Mouse (Mus musculus): ENCODE data around the gene Ypel1. TPM values are rescaled to one million over a fixed set of nuclear protein-coding genes. Genes with fewer than 3 reads are reported as not detected.
A peak's percentile ranks its signal among the peaks of the same experiment; 100 is the strongest.

The Ypel1 gene
- polyA plus RNA-seq (2012; rRNA removed): 0.23 and 0.27 TPM in 2 replicates

DNA sequence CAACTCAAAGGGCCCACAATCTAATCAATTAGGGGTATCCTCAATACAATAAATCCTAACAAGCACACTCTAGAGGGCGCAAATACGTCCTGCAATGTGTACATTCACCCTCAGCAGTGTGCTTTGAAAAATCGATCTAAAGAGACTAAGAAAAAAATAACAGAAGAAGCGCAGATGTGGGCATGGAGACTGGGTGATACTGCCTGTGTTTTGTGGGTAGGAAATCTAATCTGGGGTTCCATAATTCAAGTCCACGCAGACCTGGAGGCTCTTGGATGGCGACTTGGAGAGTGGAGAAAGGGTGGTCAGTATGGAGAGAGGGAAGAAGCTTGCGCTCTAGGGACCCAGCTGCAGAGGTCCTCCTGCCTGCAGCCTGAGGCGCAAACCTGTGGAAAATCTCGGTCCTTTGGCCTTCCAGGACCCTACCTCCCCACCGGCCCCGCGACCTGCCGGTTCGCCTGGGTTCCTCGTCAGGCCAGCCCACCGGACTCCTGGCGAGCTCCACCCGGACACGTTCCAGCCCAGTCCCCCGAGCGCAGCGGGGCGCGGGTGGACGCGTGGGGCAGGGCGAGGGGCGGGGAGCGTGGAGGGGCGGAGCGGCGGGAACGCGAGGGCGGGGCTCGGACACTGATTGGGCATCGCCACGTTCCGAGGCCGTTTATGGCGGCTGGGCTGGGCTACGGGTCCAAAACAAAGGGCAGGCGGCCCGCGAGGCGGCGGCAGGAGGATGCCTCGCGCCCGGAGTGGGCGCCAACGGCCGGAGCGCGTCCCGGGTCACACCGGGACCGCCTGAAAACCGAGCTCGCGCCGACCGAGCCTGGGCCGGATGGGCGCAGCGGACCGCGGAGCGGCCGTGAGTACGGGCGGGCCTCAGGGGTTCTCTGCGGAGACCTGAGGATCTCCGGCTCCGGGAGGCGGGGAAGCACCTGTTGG, at the start of gene Ypel1:
TSS of gene Ypel1 (plus strand) at position 186 of the 933 bp plus-strand sequence.
- under 1% methylated on average over 76 of the region's 76 CpGs for WGBS
- DNase-seq (ENCODE audit: low read depth, low spot score): peak; percentile 35

DNA sequence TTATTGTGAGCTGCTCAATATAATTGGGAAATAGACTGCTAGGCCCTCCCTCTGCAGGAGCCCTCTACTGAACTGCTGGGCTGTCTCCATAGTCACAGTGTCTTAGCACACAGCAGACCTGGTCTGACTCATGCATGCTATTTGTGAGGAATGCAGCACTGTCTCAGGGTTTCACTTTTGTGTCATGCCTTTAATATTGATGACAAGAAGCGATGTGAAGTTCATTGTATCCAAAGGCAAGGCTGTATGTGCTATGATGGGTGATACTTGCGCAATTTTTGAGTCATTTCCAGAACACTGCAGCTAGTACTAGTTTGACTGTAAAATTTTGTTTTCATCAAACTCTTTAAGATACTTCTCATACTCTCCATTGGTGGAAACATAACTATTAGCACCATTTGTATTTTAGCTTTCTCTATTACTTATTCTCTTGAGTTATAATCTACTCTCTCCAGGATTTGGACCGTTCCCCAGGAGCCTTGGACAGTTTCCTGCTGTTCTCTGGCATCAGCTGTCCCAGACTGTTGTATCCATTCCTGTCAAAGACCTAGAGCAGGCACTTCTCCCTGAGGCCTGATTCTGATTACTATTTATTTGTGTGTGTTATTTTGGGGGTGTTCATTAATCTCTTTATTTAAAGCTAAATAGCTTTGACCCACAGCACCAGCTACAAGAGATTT, 44.9 kb upstream of the Ypel1 start:
- WGBS: 81% methylated on average over 3 of the region's 3 CpGs
- DNase-seq (ENCODE audit: low read depth, low spot score): no peak

DNA sequence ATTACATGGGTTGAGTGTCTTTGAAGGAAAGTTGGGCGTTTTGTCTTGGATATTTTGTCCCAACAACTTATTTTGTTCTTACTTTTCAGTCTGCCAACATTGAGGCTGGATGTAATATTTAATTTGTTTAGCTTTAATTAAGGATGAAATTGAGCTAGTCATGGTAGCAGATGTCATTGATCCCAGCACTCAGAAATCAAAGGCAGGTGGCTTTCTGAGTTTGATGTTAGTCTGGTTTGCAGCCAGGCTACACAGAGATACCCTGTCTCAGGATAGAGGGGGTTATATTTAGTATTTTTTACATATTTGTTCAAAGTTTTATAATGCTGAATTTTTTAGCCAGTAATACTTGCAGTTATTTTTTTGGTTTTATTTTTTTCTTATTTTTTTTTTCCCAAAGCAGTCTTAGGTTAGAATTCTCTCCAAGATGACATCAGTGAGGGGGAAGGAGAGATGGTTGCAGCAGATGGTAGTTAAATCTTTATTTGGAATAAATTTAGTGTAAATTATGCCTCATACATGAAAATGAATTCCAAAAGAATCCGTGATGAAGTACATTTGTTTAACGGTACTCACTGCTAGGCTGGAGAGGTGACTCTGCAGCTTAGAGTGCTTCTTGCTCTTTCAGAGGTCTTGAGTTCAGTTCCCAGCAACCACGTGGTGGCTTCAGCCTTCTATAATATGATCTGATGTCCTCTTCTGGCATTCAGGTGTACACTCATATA, 39.4 kb upstream of the Ypel1 start:
- 81% methylated on average over 4 of the region's 4 CpGs for WGBS
- DNase-seq (ENCODE audit: low read depth, low spot score): no peak

DNA sequence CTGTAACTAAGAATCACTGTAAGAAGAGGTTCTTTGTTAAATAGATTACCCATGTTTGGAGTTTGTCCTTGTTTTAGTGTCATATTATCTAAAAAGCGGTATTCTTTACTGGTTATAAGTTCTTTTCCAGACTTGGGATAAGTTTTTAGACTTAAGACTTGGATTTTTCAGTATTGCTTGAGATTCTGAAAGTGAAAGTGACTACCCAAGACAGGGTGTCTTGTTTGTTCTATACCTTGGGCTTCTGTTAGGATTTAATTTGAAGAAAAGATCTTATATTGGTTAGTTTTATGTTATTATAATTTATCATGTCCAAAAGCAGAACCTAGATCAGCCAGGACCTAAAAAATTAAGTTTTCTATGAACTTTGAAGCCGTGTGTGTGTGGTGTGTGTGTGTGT, 35.7 kb upstream of the Ypel1 start:
- WGBS: 97% methylated on average over 2 of the region's 2 CpGs
- no peak for DNase-seq (ENCODE audit: low read depth, low spot score)

DNA sequence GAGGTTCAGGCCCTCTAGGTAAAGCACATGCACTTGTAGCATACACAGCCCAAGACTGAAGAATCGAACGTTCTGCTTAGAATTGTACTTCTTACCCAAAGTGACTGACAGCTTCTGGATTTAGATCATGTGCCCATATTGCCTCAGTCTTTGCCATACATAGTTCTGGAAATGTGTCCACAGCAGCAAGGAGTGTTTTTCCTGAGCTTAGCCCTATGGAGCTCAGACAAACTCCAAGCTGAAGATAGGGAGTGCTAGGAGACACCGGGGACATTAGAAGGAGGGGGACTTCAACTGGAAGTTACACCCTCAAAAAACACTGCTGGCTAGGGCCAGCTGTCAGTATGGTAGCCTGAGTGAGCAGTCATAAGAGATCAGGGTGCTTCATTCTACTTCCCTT, 28.8 kb upstream of the Ypel1 start:
- no peak for DNase-seq (ENCODE audit: low read depth, low spot score)
- 95% methylated on average over 3 of the region's 3 CpGs for WGBS

DNA sequence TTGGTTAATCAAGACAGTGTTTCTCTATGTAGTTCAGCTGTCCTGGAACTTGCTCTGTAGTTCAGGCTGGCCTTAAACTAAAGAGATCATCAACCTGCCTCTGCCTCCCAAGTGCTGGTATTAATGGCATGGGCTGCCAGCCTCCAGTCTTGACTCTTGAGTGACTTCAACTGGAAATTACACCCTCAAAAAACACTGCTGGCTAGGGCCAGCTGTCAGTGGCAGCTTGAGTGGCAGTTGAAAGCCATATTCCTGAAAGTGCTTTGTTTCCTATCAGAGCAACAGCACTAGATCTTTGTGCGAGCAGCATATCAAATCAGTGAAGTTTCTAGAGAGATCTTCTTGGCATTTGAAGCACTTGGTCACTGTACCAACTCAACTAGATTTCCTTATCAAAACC, 28.1 kb upstream of the Ypel1 start:
- no peak for DNase-seq (ENCODE audit: low read depth, low spot score)

DNA sequence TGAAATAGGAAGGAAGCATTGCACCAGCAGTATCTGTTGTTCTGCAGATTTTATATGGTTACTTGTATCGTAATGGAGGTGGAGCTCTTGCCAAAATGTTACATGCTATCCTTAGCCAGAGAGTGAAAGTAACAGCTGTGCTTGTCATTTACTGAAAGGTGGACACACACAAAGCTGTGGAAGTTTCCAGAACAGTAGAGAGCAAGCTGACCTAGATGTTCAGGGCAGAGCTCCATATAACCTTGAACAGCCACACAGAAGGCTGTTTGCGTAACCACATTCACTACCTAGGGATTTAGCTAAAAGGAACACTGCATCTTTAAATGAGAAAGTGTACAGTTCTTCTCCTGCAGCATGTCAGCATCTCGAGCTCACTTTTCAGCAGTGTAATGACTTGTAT, 25.2 kb upstream of the Ypel1 start:
- DNase-seq (ENCODE audit: low read depth, low spot score): no peak
- WGBS: 69% methylated on average over 3 of the region's 3 CpGs

More for the DNA sequence above, 28.1 kb upstream of the Ypel1 start:
- WGBS: 96% methylated on average over 1 of the region's 1 CpGs

DNA sequence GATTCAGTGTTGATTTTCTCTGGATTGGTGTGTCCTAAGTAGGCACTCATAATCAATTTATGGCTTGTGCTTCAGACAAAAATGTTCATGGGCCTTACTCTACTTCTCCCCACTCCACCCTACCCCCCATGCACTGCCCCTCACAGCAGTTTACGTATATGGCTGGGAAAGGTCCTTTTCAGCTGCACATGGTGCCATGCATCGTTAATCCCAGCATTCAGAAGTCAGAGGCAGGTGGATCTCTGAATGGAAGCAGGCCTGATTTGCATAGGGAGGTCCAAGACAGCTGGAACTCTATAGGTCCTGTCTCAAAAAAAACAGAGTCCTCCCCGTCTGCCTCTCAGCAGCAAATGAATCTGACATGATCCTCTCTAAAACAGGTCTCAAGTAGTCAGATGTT, 24.2 kb upstream of the Ypel1 start:
- 82% methylated on average over 3 of the region's 3 CpGs for WGBS
- DNase-seq (ENCODE audit: low read depth, low spot score): no peak

DNA sequence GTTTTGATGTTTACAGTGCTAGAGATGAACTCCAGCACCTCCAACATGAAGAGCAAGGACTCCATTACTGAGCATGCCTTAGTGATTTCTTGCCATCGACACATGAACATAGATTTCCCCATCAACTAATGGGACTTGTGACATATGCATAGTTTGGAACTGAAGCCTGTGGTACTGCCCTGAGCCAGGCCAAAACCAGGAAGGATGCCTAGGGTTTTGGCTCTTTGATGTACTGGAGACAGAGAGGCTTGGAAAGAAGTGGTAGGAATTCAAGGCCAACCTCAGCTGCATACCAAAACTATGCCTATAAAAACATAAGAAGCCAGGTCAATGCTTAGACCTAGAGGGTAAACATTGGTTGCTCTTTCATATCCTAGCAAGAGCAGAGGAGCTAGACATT, 19.6 kb upstream of the Ypel1 start:
- 98% methylated on average over 1 of the region's 1 CpGs for WGBS

DNA sequence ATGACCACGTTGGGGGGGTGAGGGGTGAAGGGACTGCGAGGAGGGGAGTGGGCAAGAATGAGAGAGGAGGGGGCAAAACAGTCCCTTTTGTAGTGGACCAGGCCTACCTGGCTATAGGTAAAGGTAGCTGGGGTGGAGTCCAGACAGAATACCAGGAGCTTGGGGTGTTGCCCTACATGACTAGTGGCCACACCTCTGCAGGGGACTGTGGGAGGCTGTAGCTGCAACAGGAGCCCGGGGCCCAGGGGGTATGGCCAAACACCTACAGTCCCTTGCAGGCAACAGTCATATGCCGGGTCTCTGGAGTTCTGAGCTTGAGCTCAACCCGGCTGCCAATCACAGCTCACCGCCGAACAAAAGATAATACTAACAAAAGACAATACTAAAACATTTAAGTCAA, 17.4 kb upstream of the Ypel1 start:
- no peak for DNase-seq (ENCODE audit: low read depth, low spot score)
- 77% methylated on average over 7 of the region's 7 CpGs for WGBS

More for the DNA sequence above, 19.6 kb upstream of the Ypel1 start:
- no peak for DNase-seq (ENCODE audit: low read depth, low spot score)

DNA sequence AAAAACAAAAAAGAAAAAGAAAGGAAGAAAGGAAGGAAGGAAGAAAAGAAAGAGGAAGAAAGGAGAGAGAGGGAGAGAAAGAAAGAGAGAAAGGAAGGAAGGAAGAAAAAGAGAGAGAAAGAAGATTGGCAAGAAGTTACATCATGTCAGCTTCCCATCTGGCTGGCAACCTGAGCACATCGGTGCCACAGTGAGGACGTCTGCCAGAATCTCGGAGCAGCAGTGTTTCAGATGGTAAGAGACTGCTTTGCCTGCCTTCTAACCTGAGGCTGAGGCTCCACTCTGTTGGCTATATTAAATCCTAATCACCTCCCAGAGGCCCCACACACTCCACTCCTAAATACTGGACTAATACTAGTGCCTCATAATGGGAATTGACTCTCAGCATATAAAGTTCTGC, 15.6 kb upstream of the Ypel1 start:
- whole genome bisulfite sequencing: 63% methylated on average over 3 of the region's 3 CpGs

DNA sequence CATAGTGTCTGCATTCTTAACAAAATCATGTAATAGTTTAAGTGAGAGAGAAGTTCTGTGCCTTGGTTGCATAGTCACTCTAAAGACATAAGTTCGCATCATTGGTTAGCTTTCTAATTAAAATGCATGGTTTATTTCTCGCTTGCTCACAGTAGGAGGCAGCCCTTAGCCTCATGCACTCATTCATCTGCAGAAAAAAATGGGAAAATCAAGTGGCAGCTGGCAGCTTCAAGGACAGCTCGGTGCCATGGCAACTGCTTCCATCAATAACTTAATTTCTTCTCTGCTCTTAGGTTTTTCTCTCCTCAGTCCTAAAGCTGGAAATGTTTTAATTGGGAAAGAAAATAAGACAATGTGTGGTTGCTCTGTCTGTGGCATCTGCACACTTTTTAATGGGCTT, 13.9 kb upstream of the Ypel1 start:
- no peak for DNase-seq (ENCODE audit: low read depth, low spot score)
- WGBS: 81% methylated on average over 3 of the region's 3 CpGs

More for the DNA sequence above, 15.6 kb upstream of the Ypel1 start:
- DNase-seq (ENCODE audit: low read depth, low spot score): no peak

DNA sequence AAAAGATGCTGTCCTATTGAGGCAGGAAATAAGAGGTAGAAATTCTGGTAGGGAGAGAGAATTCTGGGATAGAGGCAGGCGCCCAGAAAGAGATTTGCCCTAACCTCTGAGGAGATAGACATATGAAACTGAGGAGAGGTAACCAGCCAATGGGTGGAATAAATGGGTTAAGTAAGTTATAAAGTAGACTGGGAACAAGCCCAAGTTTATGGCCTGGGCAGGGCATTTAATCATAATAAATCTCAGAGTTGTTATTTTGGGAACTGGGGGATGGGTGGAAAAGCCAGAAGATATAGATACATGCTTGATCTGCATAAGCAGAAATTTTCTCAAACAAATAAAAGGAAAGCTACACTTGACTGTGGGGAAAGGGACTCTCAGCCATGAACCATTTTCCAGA, 7.2 kb upstream of the Ypel1 start:
- WGBS: 5% methylated on average over 1 of the region's 1 CpGs
- DNase-seq (ENCODE audit: low read depth, low spot score): no peak

DNA sequence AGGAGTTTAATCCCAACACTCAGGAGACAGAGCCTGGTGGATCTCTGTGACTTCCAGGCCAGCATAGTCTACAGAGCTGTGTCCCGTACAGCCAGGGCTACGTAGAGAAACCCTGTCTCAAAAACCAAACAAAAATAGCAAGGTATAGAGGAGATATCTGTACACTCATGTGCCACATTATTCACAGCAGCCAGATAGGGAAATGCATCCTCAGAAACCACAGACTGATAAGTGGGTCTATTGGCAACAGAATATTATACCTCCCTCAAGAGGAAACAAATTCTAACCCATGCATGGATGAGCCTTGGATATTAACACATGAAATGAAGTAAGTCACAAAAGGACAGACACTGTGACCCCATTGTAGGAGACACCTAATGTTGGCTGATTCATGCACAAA, 1.9 kb upstream of the Ypel1 start:
- DNase-seq (ENCODE audit: low read depth, low spot score): no peak
- 86% methylated on average over 2 of the region's 2 CpGs for WGBS

DNA sequence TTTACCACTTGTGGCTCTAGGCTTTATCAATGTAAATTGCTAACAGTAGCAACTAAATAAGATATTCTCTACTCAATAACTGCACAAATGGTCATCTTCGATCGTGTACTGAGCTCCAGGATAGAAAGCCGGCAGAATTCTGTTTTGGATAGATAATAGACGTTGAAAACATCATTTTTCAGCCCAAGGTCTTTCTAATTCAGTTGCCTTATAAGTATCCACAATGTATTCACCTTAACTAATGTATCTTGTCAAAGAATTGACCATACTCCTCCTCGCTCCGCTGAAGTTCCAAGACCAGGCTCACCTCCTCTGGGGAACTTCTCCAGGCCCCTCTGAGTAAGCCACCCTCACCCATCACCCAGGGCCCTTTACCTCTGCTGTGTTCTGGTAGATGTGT, 1.2 kb downstream of the Ypel1 start:
- DNase-seq (ENCODE audit: low read depth, low spot score): no peak
- 39% methylated on average over 6 of the region's 6 CpGs for WGBS

DNA sequence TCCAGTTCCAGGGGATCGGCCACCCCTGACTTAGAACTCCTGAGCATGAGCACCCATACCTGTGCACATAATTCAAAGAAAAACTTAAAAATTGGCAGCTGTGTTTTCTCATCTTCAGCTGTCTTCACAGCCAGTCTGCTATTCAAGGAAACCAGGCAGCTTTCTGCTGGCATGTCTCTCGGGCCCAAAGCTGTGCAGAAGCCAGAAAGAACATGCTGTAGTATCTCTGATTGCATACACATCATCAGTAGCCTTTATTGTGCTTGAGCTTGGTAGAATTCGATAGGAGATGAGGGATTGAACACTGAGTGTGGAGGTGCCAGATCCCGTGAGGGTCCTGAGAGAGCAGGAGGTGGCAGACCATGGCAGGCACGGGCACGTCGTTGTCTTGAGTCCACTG, 3.5 kb downstream of the Ypel1 start:
- WGBS: 96% methylated on average over 7 of the region's 7 CpGs
- DNase-seq (ENCODE audit: low read depth, low spot score): no peak

DNA sequence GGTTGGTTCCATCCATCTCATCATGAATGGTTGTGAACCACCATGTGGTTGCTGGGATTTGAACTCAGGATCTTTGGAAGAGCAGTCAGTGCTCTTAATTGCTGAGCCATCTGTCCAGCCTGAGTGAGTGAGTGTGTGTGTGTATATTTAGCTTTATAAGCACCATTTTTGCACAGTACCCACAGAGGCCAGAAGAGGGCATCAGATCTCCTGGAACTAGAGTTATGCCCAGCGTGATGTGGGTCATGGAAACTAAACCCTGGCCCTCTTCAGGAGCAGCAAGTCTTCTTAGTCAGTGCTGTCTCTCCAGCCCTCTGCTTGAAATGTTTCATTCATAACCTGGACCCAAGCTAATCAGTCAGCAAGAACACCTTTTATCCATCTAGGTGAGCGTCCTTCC, 6.8 kb downstream of the Ypel1 start:
- no peak for DNase-seq (ENCODE audit: low read depth, low spot score)
- 98% methylated on average over 2 of the region's 2 CpGs for WGBS

DNA sequence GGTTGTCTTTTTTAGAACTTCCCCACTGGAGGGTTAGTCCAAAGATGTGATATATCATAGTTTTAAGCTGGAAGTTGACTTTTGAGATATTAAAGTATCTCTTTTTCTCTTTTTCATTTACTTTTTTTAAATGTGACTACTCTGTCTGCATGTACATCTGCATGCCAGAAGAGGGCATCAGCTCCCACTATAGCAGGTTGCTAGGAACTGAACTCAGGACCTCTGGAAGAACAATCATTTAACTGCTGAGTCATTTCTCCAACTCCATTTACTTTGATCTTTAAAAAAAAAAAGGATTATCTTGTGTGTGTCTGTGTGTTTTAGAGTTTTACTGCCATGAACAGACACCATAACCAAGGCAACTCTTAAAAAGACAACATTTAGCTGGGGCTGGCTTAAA, 7.4 kb downstream of the Ypel1 start:
- DNase-seq (ENCODE audit: low read depth, low spot score): no peak

DNA sequence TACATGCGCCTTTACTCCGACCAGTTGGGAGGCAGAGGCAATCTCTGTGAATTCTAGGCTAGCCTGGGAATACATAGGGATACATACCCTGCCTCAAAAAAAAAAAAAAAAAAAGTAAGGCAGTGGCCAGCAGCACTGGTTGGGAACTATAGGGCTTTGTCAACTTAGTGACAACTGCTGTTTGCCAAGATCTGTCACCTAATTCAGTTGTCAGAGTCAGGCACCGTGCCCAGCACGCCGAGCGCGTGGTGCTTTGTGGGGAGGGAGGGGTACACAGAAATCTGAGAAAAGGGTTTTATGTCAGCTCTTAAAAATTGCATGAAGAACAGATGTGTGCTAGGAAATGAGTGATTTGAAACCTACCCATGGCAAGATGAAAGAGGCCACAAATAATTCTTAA, 8.6 kb downstream of the Ypel1 start:
- DNase-seq (ENCODE audit: low read depth, low spot score): no peak
- 82% methylated on average over 7 of the region's 7 CpGs for WGBS

DNA sequence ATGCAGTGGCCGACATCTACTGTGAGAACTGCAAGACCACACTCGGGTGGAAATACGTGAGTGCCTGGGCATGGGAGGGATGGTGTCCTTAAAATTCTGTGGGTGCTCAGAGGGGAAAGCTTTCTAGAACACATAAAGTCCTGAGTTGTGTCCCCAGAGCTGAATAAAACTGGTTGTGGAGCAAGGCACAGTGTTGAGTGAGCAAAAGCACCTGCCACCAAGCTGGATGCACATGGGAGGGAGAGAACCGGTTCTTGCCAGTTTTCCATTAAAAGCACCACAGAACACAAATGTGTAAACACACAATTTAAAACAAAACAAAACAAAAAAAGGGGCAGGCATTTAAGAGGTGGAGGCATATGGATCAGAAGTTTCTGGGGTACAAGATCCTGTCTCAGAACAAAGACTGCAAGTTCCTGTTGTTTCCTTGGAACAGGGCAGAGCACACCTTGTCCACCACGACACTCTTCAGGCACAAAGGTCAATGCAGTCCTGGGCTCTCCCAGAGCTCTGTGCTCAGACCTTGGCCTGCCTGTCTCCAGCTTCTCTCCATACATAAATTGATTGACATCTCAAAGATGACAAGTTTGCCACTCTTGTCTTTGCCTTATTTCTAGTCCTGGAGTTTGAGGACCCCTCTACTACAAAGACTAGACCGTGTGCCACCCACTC, 12.8 kb downstream of the Ypel1 start:
- 75% methylated on average over 6 of the region's 6 CpGs for WGBS
- no peak for DNase-seq (ENCODE audit: low read depth, low spot score)
